Mouse (Mus musculus) liver, postnatal 0 days (tissue): ENCODE results near the gene Rack1.
"Not testable (repeated sequence)": the region's sequence is repeated elsewhere in the genome, so short reads cannot be mapped to it uniquely, and the experiment has no call there.

Source experiments
- CTCF ChIP-seq: sonication (generic); IDR thresholded peaks from 2 replicates; pipeline ENCODE4 v1.5.1; 2016; ENCODE audit warnings: antibody characterized with exemption, low read depth
- EP300 ChIP-seq: IDR thresholded peaks from 2 replicates; pipeline ENCODE4 v1.6.1; 2016; ENCODE audit warnings: antibody characterized with exemption, low read depth, mild to moderate bottlenecking

DNA sequence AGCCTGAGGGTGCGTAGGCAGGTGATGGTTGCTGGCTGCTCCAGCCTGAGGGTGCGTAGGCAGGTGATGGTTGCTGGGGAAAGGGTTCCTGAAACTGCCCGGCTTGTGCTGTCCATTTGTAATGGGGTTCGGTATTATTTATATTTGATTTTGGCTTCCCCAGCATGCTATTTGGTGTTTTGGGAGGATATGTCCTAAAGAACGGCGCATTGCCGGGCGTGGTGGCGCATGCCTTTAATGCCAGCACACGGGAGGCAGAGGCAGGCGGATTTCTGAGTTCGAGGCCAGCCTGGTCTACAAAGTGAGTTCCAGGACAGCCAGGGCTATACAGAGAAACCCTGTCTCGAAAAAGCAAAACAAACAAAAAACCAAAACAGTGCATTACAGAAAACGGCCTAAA, 21.2 kb downstream of the Rack1 start:
- TF ChIP-seq EP300, CTCF: not testable (repeated sequence)
